In genomic region chr12:79089182-79089812, GRCm38 (mm10) we compare ENCODE assay signal across 8 mouse cellular contexts. TPM values are rescaled to one million over a fixed set of nuclear protein-coding genes. Genes with fewer than 3 reads are reported as not detected.
A peak's percentile ranks its signal among the peaks of the same experiment; 100 is the strongest.
DNase-seq lines count a peak whose midpoint lies in the region; ATAC-seq and TF ChIP-seq lines count a peak whose summit lies in the region.

Pigh (minus strand) TSS chr12:79089651.

- H3K36me3 ChIP-seq in lung, postnatal 0 days (ENCODE audit: insufficient read depth, low read length) = no peaks in the 10 kb centered on the region

- peak; percentile 86 to 95 for ATAC-seq in hematopoietic stem cell, adult 5-6 weeks (replicated peaks in 1 of 2; ENCODE audit: insufficient read depth in 1 of 2, low FRiP score in 2 of 2, low TSS enrichment in 1 of 2, low read depth in 1 of 2, poor library complexity in 2 of 2, severe bottlenecking in 2 of 2)
- ATAC-seq in lung, postnatal 0 days = peak; percentile 96

- H3K4me1 ChIP-seq in lung, postnatal 0 days (ENCODE audit: insufficient read depth, low read depth, low read length) = no peaks in the 10 kb centered on the region

- no peak for TF ChIP-seq EP300 in lung, postnatal 0 days (IDR thresholded peaks at IDR 0.05)

- TF ChIP-seq CTCF in lung, postnatal 0 days (IDR thresholded peaks at IDR 0.05) = no peak; the same call in 1 of the 2 replicates

- H3K9me3 ChIP-seq in lung, postnatal 0 days (ENCODE audit: low read length) = no peaks in the 10 kb centered on the region

- no peaks in the 10 kb centered on the region for H3K27me3 ChIP-seq in lung, postnatal 0 days (replicated peaks; ENCODE audit: insufficient read depth, low read length)

- no peak within 1 kb of the TSS for H3K27ac ChIP-seq in lung, postnatal 0 days (ENCODE audit: low read length)

- WGBS in lung, postnatal 0 days = under 1% methylated on average over 44 of the region's 53 CpGs

- H3K4me3 ChIP-seq in lung, postnatal 0 days (ENCODE audit: low read depth, low read length) = peak within 1 kb of the TSS; percentile 75

- H3K9ac ChIP-seq in lung, postnatal 0 days (replicated peaks; ENCODE audit: low read depth) = peak within 1 kb of the TSS; percentile 75

- H3K4me2 ChIP-seq in lung, postnatal 0 days (replicated peaks; ENCODE audit: low read depth, low read length) = peak within 1 kb of the TSS; percentile 89

- DNase-seq in MEL-GATA-1-ER (ENCODE audit: extremely low read depth, low read depth) = peak; percentile 77
- peak; percentile 81 for DNase-seq in cerebellum, adult 8-10 months
- DNase-seq in forelimb bud, embryonic 11.5 days (ENCODE audit: low read depth, low spot score) = peak; percentile 74
- peak; percentile 85 for DNase-seq in layer of hippocampus, adult 9-11 months
- peak; percentile 93 for DNase-seq in lung, postnatal 0 days (ENCODE audit: low spot score)
- peak; percentile 72 for DNase-seq in ovary, postnatal 14 days (ENCODE audit: low spot score)
- peak; percentile 91 for DNase-seq in thymus, postnatal 14 days

RNA-seq across cellular contexts. Expression of gene Pigh, which starts in this region (rescaled TPM):
- total RNA-seq in hematopoietic stem cell, adult 5-6 weeks (2017) = 17.8 and 23.3 TPM in 2 replicates
- polyA plus RNA-seq in lung, postnatal 0 days (2015; fragmentation: Nextera tagmentation; extraction: Ambion mirVana) = 14.8 and 15.7 TPM in 2 replicates
